Mouse (Mus musculus) embryonic facial prominence, embryonic 14.5 days (tissue): Measurements from ENCODE around the gene AI854703. TPM values are rescaled to one million over a fixed set of nuclear protein-coding genes. Genes with fewer than 3 reads are reported as not detected.

Source experiments
- ATAC-seq: fragments of 200-750 bp; cut with Nextera tagmentation; 2 replicates; pipeline ENCODE4 v1.8.0; 2017; ENCODE audit warnings: low read depth, moderate number of reproducible peaks, moderate TSS enrichment
- DNase-seq: peaks from one replicate; pipeline ENCODE4 v3.0.0-alpha.2; 2015; ENCODE audit warnings: low spot score
- H3K27ac ChIP-seq: fragments of 300-500 bp; sonication (generic); replicated peaks from 2 replicates; pipeline ENCODE4 v1.5.1; 2014; ENCODE audit warnings: low read depth, mild to moderate bottlenecking, low read length, moderate library complexity
- H3K27me3 ChIP-seq: fragments of 300-500 bp; sonication (generic); replicated peaks from 2 replicates; pipeline ENCODE4 v1.6.1; 2014; ENCODE audit warnings: low read length; ENCODE audit not compliant: control insufficient read depth, insufficient read depth
- H3K36me3 ChIP-seq: fragments of 300-500 bp; sonication (generic); 2 replicates; pipeline ENCODE4 v1.6.1; 2014; ENCODE audit warnings: low read length, mixed read lengths; ENCODE audit not compliant: control insufficient read depth, insufficient read depth
- H3K4me1 ChIP-seq: fragments of 300-500 bp; sonication (generic); 2 replicates; pipeline ENCODE4 v1.6.1; 2014; ENCODE audit warnings: antibody characterized with exemption, low read length; ENCODE audit not compliant: control insufficient read depth, insufficient read depth
- H3K4me2 ChIP-seq: fragments of 300-500 bp; sonication (generic); 2 replicates; pipeline ENCODE4 v1.6.1; 2014; ENCODE audit warnings: low read depth, mild to moderate bottlenecking, low read length, moderate library complexity, mixed read lengths
- H3K4me3 ChIP-seq: fragments of 300-500 bp; sonication (generic); 2 replicates; pipeline ENCODE4 v1.5.1; 2014; ENCODE audit warnings: low read depth, mild to moderate bottlenecking, low read length
- H3K9ac ChIP-seq: fragments of 300-500 bp; sonication (generic); 2 replicates; pipeline ENCODE4 v1.6.1; 2014; ENCODE audit warnings: low read depth, mild to moderate bottlenecking, low read length, moderate library complexity, mixed read lengths
- H3K9me3 ChIP-seq: fragments of 300-500 bp; sonication (generic); 2 replicates; pipeline ENCODE4 v1.6.1; 2016; ENCODE audit warnings: low read length; ENCODE audit not compliant: control insufficient read depth
- WGBS: fragments of 180-500 bp; shearing (Covaris S2); extraction: QIAGEN DNeasy Blood & Tissue Kit; methylation state at CpG from one replicate; pipeline ENCODE4 v1.1.7; 2014; 5-methylcytosine and 5-hydroxymethylcytosine counted together
- polyA plus RNA-seq: library from polyadenylated mRNA; unstranded; fragments of >200 nt; fragmentation: Nextera tagmentation; extraction: Ambion mirVana; gene quantifications from 2 replicates; pipeline ENCODE4 v1.2.1, GENCODE M21; 2014

The AI854703 gene
- polyA plus RNA-seq, 1 experiment from 2014 or later = 0.90 TPM

DNA sequence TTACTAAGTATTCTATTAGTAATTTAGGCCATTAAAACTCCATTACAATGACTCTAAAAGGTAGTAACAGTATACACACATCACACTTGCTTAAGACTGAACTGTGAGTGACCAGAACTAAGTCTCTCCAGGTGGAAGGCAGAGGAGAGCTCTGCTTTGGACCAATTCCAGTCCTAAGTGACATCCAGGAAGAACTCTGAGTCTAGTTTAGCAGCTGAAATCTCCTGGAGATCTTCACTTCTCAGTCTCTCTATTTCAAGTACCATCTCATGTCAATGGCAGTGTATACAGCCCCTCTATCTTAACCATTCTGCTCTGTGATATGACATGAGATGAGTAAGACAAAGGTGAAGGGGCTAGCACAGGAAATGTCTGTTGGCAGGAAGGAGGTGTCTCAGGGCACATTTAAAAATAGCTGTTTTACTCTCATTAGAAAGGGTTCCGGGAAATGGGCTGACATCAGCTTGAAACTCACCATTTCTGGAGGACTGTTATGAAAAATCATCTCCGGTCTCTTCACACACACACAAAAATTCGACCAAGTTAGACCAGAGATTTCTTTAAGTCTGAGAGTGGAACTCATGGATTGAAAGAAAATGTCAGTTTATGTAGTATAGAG, 55.0 kb downstream of the AI854703 start:
- ATAC-seq (no peak), DNase-seq (no peak)
- H3K27me3 ChIP-seq = no peaks in the 10 kb centered on the region
- H3K4me2 ChIP-seq = no peak overlapping the region
- H3K9me3 ChIP-seq = no peaks in the 10 kb centered on the region
- no peak overlapping the region for H3K9ac ChIP-seq
- H3K4me3 ChIP-seq = no peak overlapping the region
- H3K4me1 ChIP-seq = 0 out of 2 replicates have a peak, but pooled peaks cover under 1% of the 10 kb centered on the region
- 70% methylated on average over 3 of the region's 3 CpGs for WGBS
- 0 out of 2 replicates have a peak, but pooled peaks cover 4% of the 10 kb centered on the region for H3K36me3 ChIP-seq
- no peak overlapping the region for H3K27ac ChIP-seq

DNA sequence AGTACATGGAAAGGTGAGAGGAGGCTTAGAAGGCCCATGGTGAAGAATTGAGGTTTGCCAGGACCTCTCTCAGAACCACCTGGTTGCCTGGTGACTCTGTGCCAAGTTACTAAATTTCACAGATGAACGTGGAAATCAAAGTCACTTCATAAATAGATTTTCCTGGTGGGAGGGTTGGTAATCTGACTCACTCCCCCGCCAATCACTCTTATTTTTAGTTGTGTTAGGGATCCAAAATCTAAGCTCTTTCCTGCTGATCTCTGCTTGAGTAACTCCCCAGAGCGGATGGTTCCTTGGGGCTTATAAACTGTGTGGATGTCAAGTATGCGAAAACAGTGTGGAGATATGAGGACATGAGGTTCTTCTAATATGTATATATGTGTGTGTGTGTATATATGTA, 55.7 kb downstream of the AI854703 start:
- H3K27ac ChIP-seq = no peak overlapping the region
- 0 out of 2 replicates have a peak, but pooled peaks cover 4% of the 10 kb centered on the region for H3K36me3 ChIP-seq
- H3K4me3 ChIP-seq = no peak overlapping the region
- no peak overlapping the region for H3K4me2 ChIP-seq
- DNase-seq (no peak), ATAC-seq (no peak)
- H3K9ac ChIP-seq = no peak overlapping the region
- no peaks in the 10 kb centered on the region for H3K27me3 ChIP-seq
- WGBS = 64% methylated on average over 4 of the region's 4 CpGs
- no peaks in the 10 kb centered on the region for H3K4me1 ChIP-seq
- H3K9me3 ChIP-seq = no peaks in the 10 kb centered on the region

Other genes starting within 250 kb of the AI854703 start
- gene Krba1, start 231.2 kb upstream of the AI854703 start, polyA plus RNA-seq = 18.0 and 23.0 TPM in 2 replicates
- gene Zfp467, start 180.9 kb upstream of the AI854703 start, polyA plus RNA-seq = 22.1 and 25.4 TPM in 2 replicates
- gene Sspo, start 178.5 kb upstream of the AI854703 start, polyA plus RNA-seq = 0.29 and 1.1 TPM in 2 replicates
- gene Atp6v0e2, start 89.1 kb upstream of the AI854703 start, polyA plus RNA-seq = 22.8 TPM in 2 replicates
- gene Lrrc61, start 72.0 kb upstream of the AI854703 start, polyA plus RNA-seq = 6.7 and 6.8 TPM in 2 replicates
- 21.9 and 29.1 TPM in 2 replicates for gene Rarres2, start 54.0 kb upstream of the AI854703 start, polyA plus RNA-seq
- gene Gm45021, start 37.2 kb upstream of the AI854703 start, polyA plus RNA-seq = not detected in 2 replicates
- 23.1 and 23.4 TPM in 2 replicates for gene Repin1, start 32.9 kb upstream of the AI854703 start, polyA plus RNA-seq
- gene Gm44965, start 32.8 kb upstream of the AI854703 start, polyA plus RNA-seq = not detected in 2 replicates
- gene Zfp775, start 24.7 kb upstream of the AI854703 start, polyA plus RNA-seq = 5.9 and 6.1 TPM in 2 replicates
- gene Gimap8, start 20.5 kb downstream of the AI854703 start, polyA plus RNA-seq = 0.46 and 0.93 TPM in 2 replicates
- gene Gimap9, start 49.4 kb downstream of the AI854703 start, polyA plus RNA-seq = 7.4 and 9.1 TPM in 2 replicates
- 12.6 and 13.3 TPM in 2 replicates for gene Gimap4, start 57.8 kb downstream of the AI854703 start, polyA plus RNA-seq
- 19.6 and 22.8 TPM in 2 replicates for gene Gimap6, start 81.5 kb downstream of the AI854703 start, polyA plus RNA-seq
- gene Gm28053, start 91.8 kb downstream of the AI854703 start, polyA plus RNA-seq = 3.2 TPM in 1 of 2 replicates, not detected in the other
- gene Gimap7, start 91.9 kb downstream of the AI854703 start, polyA plus RNA-seq = not detected in 2 replicates
- gene Gimap1, start 112.3 kb downstream of the AI854703 start, polyA plus RNA-seq = 10.5 and 12.7 TPM in 2 replicates
- 5.2 and 5.3 TPM in 2 replicates for gene Gimap5, start 119.4 kb downstream of the AI854703 start, polyA plus RNA-seq
- not detected in 2 replicates for gene Gimap3, start 144.1 kb downstream of the AI854703 start, polyA plus RNA-seq
- 92.7 and 101 TPM in 2 replicates for gene Tmem176a, start 214.2 kb downstream of the AI854703 start, polyA plus RNA-seq
- 244 and 254 TPM in 2 replicates for gene Tmem176b, start 214.7 kb downstream of the AI854703 start, polyA plus RNA-seq
- 0.08 TPM in 1 of 2 replicates, not detected in the other for gene Aoc1, start 246.1 kb downstream of the AI854703 start, polyA plus RNA-seq